Mouse (Mus musculus): Measurements from ENCODE around the gene Mlkl. TPM values are rescaled to one million over a fixed set of nuclear protein-coding genes. Genes with fewer than 3 reads are reported as not detected.

Gene Mlkl
- total RNA-seq, 2 experiments from 2014 or later, result 9.1 to 20.5 TPM

DNA sequence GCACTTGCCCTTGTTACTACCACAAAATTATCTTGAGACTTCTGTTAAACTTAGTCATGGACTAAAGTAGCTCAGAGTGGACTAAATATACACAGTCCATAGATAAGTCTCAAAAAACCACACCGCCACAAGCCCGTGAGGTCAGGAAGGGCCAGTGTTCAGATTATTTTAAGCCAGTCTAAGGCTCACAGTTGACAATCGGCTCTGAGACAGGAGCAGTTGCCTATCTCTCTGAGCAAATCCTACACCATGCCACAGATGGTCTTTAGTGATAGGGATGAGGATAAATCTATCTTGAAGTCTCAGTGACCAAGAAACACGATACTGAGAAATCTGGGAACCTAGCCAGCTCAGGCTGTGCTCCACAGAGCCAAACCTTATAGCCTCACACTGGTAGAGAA, 76.0 kb downstream of the Mlkl start:
- no peak for ATAC-seq (replicated peaks; ENCODE audit: low FRiP score, poor library complexity, severe bottlenecking)

Other genes with a start within 250 kb of the Mlkl start
- not detected in 2 replicates for gene Clec18a, start 245.8 kb downstream of the Mlkl start, total RNA-seq (2015; ENCODE audit: low replicate concordance)
- not detected in 2 replicates for gene Clec18a, start 245.8 kb downstream of the Mlkl start, total RNA-seq (2017; ENCODE audit: low replicate concordance)
- 6.8 and 9.6 TPM in 2 replicates for gene Pdpr, start 243.5 kb downstream of the Mlkl start, total RNA-seq (2015; ENCODE audit: low replicate concordance)
- 8.1 and 11.0 TPM in 2 replicates for gene Pdpr, start 243.5 kb downstream of the Mlkl start, total RNA-seq (2017; ENCODE audit: low replicate concordance)
- gene Glg1, start 79.0 kb downstream of the Mlkl start, total RNA-seq (2015; ENCODE audit: low replicate concordance), result 36.5 and 39.3 TPM in 2 replicates
- 49.4 and 62.3 TPM in 2 replicates for gene Glg1, start 79.0 kb downstream of the Mlkl start, total RNA-seq (2017; ENCODE audit: low replicate concordance)
- gene Rfwd3, start 38.0 kb downstream of the Mlkl start, total RNA-seq (2015; ENCODE audit: low replicate concordance), result 117 and 127 TPM in 2 replicates
- gene Rfwd3, start 38.0 kb downstream of the Mlkl start, total RNA-seq (2017; ENCODE audit: low replicate concordance), result 133 and 138 TPM in 2 replicates
- not detected in 2 replicates for gene Fa2h, start 55.6 kb upstream of the Mlkl start, total RNA-seq (2015; ENCODE audit: low replicate concordance)
- gene Fa2h, start 55.6 kb upstream of the Mlkl start, total RNA-seq (2017; ENCODE audit: low replicate concordance), result not detected in 2 replicates
- gene Wdr59, start 183.9 kb upstream of the Mlkl start, total RNA-seq (2015; ENCODE audit: low replicate concordance), result 1.4 and 2.5 TPM in 2 replicates
- gene Wdr59, start 183.9 kb upstream of the Mlkl start, total RNA-seq (2017; ENCODE audit: low replicate concordance), result 0.98 and 1.3 TPM in 2 replicates
- gene Znrf1, start 197.9 kb upstream of the Mlkl start, total RNA-seq (2015; ENCODE audit: low replicate concordance), result 7.9 and 19.7 TPM in 2 replicates
- 4.8 and 13.7 TPM in 2 replicates for gene Znrf1, start 197.9 kb upstream of the Mlkl start, total RNA-seq (2017; ENCODE audit: low replicate concordance)